Mouse (Mus musculus): ENCODE measurements around the gene Hoxc6. TPM values are rescaled to one million over a fixed set of nuclear protein-coding genes. Genes with fewer than 3 reads are reported as not detected.

Hoxc6 gene
- total RNA-seq, 1 experiment: 0.58 TPM

GRCm38 (mm10) chr15:102956906-102957305, 41.2 kb upstream of the Hoxc6 start:
- in situ Hi-C loops (cut with MboI; ENCODE audit: low sequenced_read_pairs in 2 of 2, unreplicated experiment in 2 of 2): no loop called here
- H3K9ac ChIP-seq (ENCODE audit: insufficient read depth, low read depth, low read length, poor library complexity, severe bottlenecking): no peak overlapping the region
- H3K36me3 ChIP-seq (ENCODE audit: control insufficient read depth, insufficient read depth, low read length, poor library complexity, severe bottlenecking): no peaks in the 10 kb centered on the region
- no peaks in the 10 kb centered on the region for H3K9me3 ChIP-seq (ENCODE audit: control insufficient read depth, insufficient read depth, low read depth, low read length)
- peaks cover 0 to 6% of the 10 kb centered on the region in 2 experiments; a peak in 1 of 4 replicates for H3K4me1 ChIP-seq (ENCODE audit: control insufficient read depth in 2 of 2, insufficient read depth in 2 of 2, low read length in 2 of 2, poor library complexity in 1 of 2)
- TF ChIP-seq MAFK (IDR thresholded peaks at IDR 0.05; ENCODE audit: insufficient read depth, low read depth, low read length): no peak
- TF ChIP-seq ZNF384 (IDR thresholded peaks at IDR 0.05; ENCODE audit: low read depth, low read length): no peak
- TF ChIP-seq HCFC1 (IDR thresholded peaks at IDR 0.05; ENCODE audit: borderline replicate concordance, insufficient read depth, low read length): no peak
- no peak for TF ChIP-seq ZC3H11A (IDR thresholded peaks at IDR 0.05; ENCODE audit: borderline replicate concordance, low read depth, low read length)
- TF ChIP-seq CHD2 (IDR thresholded peaks at IDR 0.05; ENCODE audit: low read depth, low read length): no peak
- H3K27ac ChIP-seq (ENCODE audit: insufficient read depth, low read depth, low read length, poor library complexity, severe bottlenecking): no peak overlapping the region
- DNase-seq (ENCODE audit: low read depth, low spot score): no peak
- no peak overlapping the region for H3K4me3 ChIP-seq (ENCODE audit: insufficient read depth in 1 of 2, low read depth in 1 of 2, low read length in 2 of 2, poor library complexity in 1 of 2, severe bottlenecking in 1 of 2)

GRCm38 (mm10) chr15:102959663-102960191, 38.3 kb upstream of the Hoxc6 start:
- Histone ChIP-seq H3K9ac (ENCODE audit: insufficient read depth, low read depth, low read length, poor library complexity, severe bottlenecking) (no peak overlapping the region), H3K4me1 (ENCODE audit: control insufficient read depth in 2 of 2, insufficient read depth in 2 of 2, low read length in 2 of 2, poor library complexity in 1 of 2) (peaks cover 0 to 6% of the 10 kb centered on the region in 2 experiments; a peak in 1 of 4 replicates), H3K4me3 (ENCODE audit: insufficient read depth in 1 of 2, low read depth in 1 of 2, low read length in 2 of 2, poor library complexity in 1 of 2, severe bottlenecking in 1 of 2) (no peak overlapping the region), H3K27ac (ENCODE audit: insufficient read depth, low read depth, low read length, poor library complexity, severe bottlenecking) (no peak overlapping the region), H3K36me3 (ENCODE audit: control insufficient read depth, insufficient read depth, low read length, poor library complexity, severe bottlenecking) (no peaks in the 10 kb centered on the region), H3K9me3 (ENCODE audit: control insufficient read depth, insufficient read depth, low read depth, low read length) (no peaks in the 10 kb centered on the region)
- in situ Hi-C loops (cut with MboI; ENCODE audit: low sequenced_read_pairs in 2 of 2, unreplicated experiment in 2 of 2): loop anchor here in 1 of 2 experiments (5.0 kb wide), 1 partner anchor 38 kb away; the partner anchor contains the start of gene Hoxc6
- DNase-seq (ENCODE audit: low read depth, low spot score): no peak
- TF ChIP-seq MAFK (IDR thresholded peaks at IDR 0.05; ENCODE audit: insufficient read depth, low read depth, low read length): no peak
- TF ChIP-seq CHD2 (IDR thresholded peaks at IDR 0.05; ENCODE audit: low read depth, low read length): no peak
- TF ChIP-seq ZNF384 (IDR thresholded peaks at IDR 0.05; ENCODE audit: low read depth, low read length): no peak
- TF ChIP-seq ZC3H11A (IDR thresholded peaks at IDR 0.05; ENCODE audit: borderline replicate concordance, low read depth, low read length): no peak
- no peak for TF ChIP-seq HCFC1 (IDR thresholded peaks at IDR 0.05; ENCODE audit: borderline replicate concordance, insufficient read depth, low read length)

GRCm38 (mm10) chr15:102961728-102962127, 36.3 kb upstream of the Hoxc6 start:
- no peaks in the 10 kb centered on the region for H3K9me3 ChIP-seq (ENCODE audit: control insufficient read depth, insufficient read depth, low read depth, low read length)
- no peak overlapping the region for H3K4me3 ChIP-seq (ENCODE audit: insufficient read depth in 1 of 2, low read depth in 1 of 2, low read length in 2 of 2, poor library complexity in 1 of 2, severe bottlenecking in 1 of 2)
- H3K9ac ChIP-seq (ENCODE audit: insufficient read depth, low read depth, low read length, poor library complexity, severe bottlenecking): no peak overlapping the region
- no peak for DNase-seq (ENCODE audit: low read depth, low spot score)
- in situ Hi-C loops (cut with MboI; ENCODE audit: low sequenced_read_pairs in 2 of 2, unreplicated experiment in 2 of 2): loop anchor here in 1 of 2 experiments (5.0 kb wide), 1 partner anchor 36 kb away; the partner anchor contains the start of gene Hoxc6
- peaks cover 0 to 6% of the 10 kb centered on the region in 2 experiments; a peak in 1 of 4 replicates for H3K4me1 ChIP-seq (ENCODE audit: control insufficient read depth in 2 of 2, insufficient read depth in 2 of 2, low read length in 2 of 2, poor library complexity in 1 of 2)
- no peak for TF ChIP-seq MAFK (IDR thresholded peaks at IDR 0.05; ENCODE audit: insufficient read depth, low read depth, low read length)
- no peak for TF ChIP-seq ZC3H11A (IDR thresholded peaks at IDR 0.05; ENCODE audit: borderline replicate concordance, low read depth, low read length)
- TF ChIP-seq ZNF384 (IDR thresholded peaks at IDR 0.05; ENCODE audit: low read depth, low read length): no peak
- TF ChIP-seq HCFC1 (IDR thresholded peaks at IDR 0.05; ENCODE audit: borderline replicate concordance, insufficient read depth, low read length): no peak
- no peak for TF ChIP-seq CHD2 (IDR thresholded peaks at IDR 0.05; ENCODE audit: low read depth, low read length)
- H3K27ac ChIP-seq (ENCODE audit: insufficient read depth, low read depth, low read length, poor library complexity, severe bottlenecking): no peak overlapping the region
- H3K36me3 ChIP-seq (ENCODE audit: control insufficient read depth, insufficient read depth, low read length, poor library complexity, severe bottlenecking): no peaks in the 10 kb centered on the region

GRCm38 (mm10) chr15:102962492-102962891, 35.6 kb upstream of the Hoxc6 start:
- DNase-seq (ENCODE audit: low read depth, low spot score): no peak
- Histone ChIP-seq H3K9ac (ENCODE audit: insufficient read depth, low read depth, low read length, poor library complexity, severe bottlenecking) (no peak overlapping the region), H3K27ac (ENCODE audit: insufficient read depth, low read depth, low read length, poor library complexity, severe bottlenecking) (no peak overlapping the region), H3K4me3 (ENCODE audit: insufficient read depth in 1 of 2, low read depth in 1 of 2, low read length in 2 of 2, poor library complexity in 1 of 2, severe bottlenecking in 1 of 2) (no peak overlapping the region), H3K36me3 (ENCODE audit: control insufficient read depth, insufficient read depth, low read length, poor library complexity, severe bottlenecking) (no peaks in the 10 kb centered on the region), H3K9me3 (ENCODE audit: control insufficient read depth, insufficient read depth, low read depth, low read length) (no peaks in the 10 kb centered on the region), H3K4me1 (ENCODE audit: control insufficient read depth in 2 of 2, insufficient read depth in 2 of 2, low read length in 2 of 2, poor library complexity in 1 of 2) (no peaks in the 10 kb centered on the region)
- in situ Hi-C loops (cut with MboI; ENCODE audit: low sequenced_read_pairs in 2 of 2, unreplicated experiment in 2 of 2): loop anchor here in 1 of 2 experiments (5.0 kb wide), 1 partner anchor 35 kb away; the partner anchor contains the start of gene Hoxc6
- TF ChIP-seq HCFC1 (IDR thresholded peaks at IDR 0.05; ENCODE audit: borderline replicate concordance, insufficient read depth, low read length) (no peak), ZC3H11A (IDR thresholded peaks at IDR 0.05; ENCODE audit: borderline replicate concordance, low read depth, low read length) (no peak), ZNF384 (IDR thresholded peaks at IDR 0.05; ENCODE audit: low read depth, low read length) (no peak), MAFK (IDR thresholded peaks at IDR 0.05; ENCODE audit: insufficient read depth, low read depth, low read length) (no peak), CHD2 (IDR thresholded peaks at IDR 0.05; ENCODE audit: low read depth, low read length) (no peak)

Data from ES-E14 (cell line).